Mouse (Mus musculus) heart, postnatal 0 days (tissue): ENCODE measurements at regions not wholly inside any gene's neighbourhood (a gene's known extent, or its start where the extent isn't known, plus 50 kb on each side); places are given as distances from the start of the nearest gene placed in this dataset.

ENCODE experiments used
- CTCF ChIP-seq: IDR thresholded peaks from 2 replicates; pipeline ENCODE4 v1.5.1; 2016; ENCODE audit warnings: antibody characterized with exemption, control low read depth, low read depth
- EP300 ChIP-seq: IDR thresholded peaks from 2 replicates; pipeline ENCODE4 v1.6.1; 2016; ENCODE audit warnings: antibody characterized with exemption, low read depth

- TF ChIP-seq CTCF, result no peak
- TF ChIP-seq EP300, result no peak
These were observed 134.6 kb upstream of the 4930535I16Rik start for GRCm38 (mm10) chr4:124052387-124052786.
